Mouse (Mus musculus) heart, adult 9 months (tissue): ENCODE measurements around the gene Utp14b.

ENCODE experiments used
- DNase-seq, 2 experiments: peaks; one replicate each; pipeline ENCODE4 v3.0.0; 2022; ENCODE audit warnings: low spot score in 2 of 2

Gene Utp14b

DNA sequence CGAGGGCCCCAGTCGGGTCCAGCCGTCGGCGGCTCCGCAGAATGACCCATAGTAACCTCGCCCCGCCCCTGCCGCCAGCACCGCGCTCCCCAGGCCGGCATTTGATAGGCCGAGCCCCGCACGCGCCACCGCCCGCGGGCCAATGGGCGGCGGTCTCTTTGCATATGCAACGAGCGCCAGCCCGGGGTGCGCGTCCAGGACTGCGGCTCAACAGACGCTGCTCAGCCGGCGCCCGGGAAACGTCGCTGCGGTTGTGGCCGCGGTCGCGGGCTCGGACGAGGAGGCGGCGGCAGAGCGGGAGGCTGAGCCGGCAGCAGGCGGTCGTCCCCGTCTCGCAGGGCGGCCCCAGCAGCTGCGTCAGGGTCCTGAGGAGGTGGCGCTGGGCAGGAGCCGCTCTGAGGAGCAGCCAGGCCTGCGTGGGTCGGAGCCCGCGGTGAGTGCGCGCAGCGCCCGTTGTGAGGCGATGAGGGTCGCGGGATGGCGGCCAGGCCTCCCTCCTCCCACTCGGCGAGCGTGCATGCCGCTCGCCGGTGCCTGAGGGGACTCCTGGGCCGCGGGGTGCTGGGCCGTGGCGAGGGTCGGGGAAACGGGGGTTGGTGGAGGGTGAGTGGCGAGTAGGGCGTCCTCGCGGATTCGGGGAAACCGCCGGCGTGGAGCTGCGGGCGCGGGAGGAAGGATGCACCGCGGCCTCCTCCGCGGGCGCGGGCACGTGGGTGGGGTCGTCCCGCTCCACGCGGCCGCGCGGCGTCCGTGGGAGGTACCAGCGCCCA lies at the start of gene Utp14b, which contains the start of gene Acsl3:
Gene Utp14b, plus strand, starts transcription at position 368 of the 770 bp plus-strand sequence.
Gene Acsl3, plus strand, starts transcription at position 155 of the 770 bp plus-strand sequence.
- peak; percentile 97 for DNase-seq

DNA sequence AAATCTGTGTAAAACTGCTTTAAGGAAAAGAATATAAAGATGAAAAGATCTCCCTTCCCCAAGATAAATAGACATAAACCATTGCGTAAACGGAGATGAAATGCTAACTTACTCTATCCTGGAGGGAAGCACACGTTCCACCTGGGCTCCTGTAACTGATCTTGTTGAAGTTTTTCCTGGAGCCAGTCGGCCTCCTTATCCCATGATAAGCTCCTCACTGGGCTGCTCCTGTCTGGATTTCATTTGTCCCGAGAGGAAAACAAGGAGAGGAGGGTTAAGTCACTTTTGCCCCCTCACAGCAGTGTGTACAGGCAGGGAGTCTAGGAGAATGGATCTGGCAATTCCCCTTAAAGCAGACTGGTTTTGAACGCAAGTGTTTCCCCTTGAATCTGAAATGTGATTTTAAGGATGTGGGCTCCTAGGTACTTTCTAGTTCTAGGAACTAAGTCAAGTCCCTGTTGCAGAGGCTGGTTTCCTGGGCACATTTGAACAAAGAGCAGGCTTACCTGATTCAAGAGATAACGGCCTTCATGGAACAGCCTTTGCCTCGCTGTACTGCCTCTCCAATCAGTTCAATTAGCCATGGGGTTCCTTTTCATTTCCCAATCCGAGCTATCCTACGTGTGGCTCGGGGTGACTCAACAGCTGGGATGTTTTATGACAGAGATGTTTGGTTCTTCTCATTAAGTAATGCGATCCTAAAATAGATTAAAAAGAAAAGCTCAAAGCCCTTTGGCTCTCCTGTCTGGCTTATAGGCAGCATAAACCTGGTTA lies 48.5 kb upstream of the Utp14b start:
- DNase-seq, result no peak

DNA sequence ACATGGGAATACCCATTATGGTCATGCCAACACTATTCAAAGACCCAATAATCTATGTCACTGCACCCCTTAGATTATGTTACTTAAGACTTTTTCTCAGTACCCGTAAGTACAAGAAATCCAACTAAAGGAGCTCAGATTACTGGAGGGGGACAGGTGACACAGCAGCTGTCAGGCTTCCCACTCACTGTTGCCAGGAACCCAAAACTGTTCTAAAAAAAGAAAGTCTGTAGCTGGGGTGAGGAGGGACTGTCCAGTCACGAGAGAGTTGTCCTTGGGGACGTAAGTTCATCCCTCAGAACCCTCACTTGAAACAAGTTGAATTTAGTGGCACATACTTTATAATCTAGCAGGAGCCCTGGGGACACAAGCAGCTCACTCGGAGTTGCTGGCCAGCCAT lies 46.8 kb upstream of the Utp14b start:
- DNase-seq, result peak in 1 of 2 experiments; percentile 4

DNA sequence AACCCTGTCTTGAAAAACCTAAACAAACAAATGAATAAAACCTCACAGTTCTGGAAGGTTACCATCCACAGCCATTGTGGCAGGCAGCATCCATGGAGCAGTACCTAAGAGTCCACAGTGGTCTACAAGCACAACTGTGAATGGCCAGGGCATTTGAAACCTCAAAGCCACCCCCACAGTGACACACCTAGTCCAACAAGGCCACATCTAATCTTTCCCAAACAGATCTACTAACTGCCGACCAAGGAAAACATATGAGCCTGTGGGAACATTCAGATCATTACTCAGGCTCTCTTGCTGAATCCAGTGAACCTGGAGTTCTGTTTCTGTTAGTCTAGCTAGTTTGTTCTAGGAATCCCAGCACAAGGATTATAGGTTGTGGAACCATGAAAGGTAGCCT lies 44.9 kb upstream of the Utp14b start:
- no peak for DNase-seq

DNA sequence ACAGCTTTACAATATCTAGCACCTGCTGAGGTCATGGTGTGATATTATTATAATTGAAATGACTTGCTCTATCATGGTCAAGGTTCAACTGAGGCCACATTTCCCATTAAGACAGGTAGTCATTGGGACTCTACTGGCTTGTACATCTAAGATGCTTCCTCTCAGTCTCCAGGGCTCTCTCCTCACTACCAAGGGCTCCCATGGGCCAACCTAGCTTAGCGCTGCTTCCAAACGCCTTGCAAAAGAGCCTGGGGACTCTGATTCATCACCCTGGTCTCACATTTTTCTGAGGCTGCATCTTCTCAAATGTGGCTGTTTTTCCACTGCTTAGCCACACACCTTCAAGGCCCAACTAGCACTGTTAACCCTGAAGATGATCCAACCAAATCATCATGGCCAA lies 33.5 kb upstream of the Utp14b start:
- DNase-seq, result no peak

DNA sequence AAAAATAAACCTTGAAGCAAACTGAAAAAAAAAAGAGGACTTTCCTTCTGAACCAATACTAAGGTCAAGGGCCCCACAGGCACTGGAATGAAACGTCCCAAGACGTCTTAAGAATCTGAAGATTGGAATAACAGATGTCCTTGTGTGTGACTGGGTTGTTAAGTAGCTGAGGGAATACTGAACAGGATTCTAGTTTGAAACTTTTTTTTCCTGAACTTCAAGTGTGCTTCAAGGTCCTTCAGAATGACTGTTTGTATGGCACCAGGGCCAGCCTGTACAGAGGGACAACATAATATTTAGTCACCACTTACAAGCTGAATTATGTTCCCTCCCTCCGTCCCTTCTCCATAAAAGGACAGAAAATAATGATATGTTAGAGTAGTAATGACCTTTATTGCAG lies 23.4 kb upstream of the Utp14b start:
- no peak for DNase-seq

DNA sequence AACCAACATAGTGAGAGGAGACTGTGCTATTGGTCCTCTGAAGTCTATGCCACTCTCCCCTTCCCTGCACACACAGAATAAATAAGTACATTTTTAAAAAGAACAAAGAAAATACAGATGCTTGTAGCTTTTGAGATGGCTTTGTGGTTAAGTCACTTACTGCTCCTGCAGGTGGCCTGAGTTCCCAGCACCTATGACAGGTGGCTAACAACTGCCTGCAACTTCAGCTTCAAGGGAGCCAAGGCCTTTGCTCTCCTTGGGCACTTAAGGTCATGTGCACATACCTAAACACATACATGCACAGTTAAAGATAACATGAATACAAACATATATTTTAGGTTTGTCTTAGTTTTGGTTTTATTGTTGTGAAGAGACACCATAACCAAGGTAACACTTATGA lies 17.0 kb upstream of the Utp14b start:
- DNase-seq, result no peak

DNA sequence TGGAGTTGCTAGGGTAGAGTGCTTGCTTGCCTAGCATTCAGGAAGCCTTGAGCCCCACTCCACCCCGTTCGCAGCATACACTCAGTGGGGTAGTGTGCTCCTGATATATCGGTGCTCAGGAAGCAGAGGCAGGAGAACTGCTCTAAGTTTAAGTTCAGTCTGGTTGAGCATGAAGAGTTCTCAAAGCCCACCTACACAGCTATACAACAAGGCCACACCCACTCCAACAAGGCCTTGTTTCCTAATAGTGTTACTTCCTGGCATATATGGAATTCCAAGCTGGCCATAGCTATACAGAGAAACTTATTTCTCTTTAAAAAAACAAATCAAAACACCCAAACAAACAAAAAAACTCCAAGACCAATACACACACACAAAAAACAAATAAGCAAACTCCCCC lies 16.0 kb upstream of the Utp14b start:
- no peak for DNase-seq

DNA sequence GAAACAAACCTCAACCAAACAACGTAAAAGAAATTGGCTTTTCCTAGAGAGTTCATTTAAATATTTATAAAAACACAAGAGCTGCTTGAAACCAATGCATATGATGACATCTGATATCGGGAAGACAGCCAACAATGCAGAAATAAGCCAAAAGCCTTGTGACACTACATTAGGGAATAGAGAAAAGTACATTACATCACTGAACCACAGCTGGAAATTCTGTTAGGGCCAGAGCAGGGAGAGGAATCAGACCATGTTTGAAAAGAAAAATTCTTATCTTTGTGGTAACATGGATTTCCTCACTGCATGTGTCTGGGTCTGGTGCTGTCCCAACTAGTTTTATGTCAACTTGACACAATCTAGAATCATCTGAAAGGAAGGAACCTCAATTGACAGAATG lies 15.6 kb upstream of the Utp14b start:
- DNase-seq, result no peak

DNA sequence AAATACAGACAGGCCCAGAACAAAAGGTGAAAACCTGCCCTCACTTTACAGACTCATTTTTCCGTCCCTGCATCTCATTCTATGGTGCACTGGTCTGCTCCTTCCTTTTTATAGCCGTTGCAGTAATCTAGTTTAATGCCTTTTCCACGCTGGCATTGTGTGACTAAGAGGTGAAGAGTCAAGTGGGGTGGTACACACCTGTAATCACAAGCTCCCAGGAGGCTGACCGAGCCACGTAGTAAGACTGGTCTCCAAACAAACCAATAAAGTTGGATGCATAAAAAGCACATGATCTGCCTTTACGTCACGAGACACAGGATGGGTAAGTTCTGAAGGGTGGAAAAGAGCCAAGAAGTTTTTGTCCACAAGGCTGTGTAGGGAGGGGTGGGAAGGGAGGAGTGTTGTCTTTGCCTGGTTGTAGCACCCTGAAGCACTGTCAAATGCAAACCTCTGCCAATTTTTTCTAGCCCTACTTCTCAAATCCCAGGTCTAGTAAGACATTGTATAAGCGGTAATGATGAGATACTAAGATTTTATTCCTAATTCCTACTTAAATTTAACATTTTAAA lies 10.4 kb upstream of the Utp14b start:
- DNase-seq, result no peak

DNA sequence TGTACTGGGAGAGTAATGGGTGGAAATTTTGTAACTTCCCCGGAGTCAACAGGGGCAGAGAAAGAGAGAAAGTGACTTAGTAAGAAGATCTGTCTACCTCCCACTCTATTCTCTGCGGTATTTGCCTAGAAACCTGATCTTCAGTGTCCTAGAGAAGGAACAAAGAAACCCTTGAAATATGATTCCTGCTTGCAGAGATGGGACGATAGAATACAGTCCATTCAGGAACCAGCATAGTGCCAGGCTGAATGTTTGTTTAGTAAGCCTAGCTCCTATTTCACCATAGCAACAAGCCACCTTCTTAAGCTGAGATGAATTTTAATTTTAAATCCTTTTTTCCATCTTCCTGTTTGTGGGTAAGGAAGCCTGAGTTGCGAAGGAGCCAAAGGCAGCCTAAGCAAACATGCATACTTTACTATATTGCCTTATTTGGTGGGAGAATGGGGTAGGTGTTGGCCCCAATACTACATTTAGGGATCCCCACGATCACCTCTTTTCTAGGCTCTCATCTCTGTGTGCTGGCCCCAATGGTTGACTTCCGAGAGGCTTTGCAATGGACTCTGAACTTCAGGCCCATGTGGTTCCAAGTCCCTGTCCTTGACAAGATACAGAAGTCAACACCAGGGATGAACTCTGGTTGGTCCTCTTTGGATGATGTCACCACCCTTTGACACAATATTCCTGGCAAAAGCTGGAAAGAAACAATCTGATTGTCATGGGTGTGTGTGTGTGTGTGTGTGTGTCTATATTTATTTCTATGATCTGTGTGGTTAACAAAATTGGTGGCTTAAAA lies 8.4 kb upstream of the Utp14b start:
- DNase-seq, result no peak

DNA sequence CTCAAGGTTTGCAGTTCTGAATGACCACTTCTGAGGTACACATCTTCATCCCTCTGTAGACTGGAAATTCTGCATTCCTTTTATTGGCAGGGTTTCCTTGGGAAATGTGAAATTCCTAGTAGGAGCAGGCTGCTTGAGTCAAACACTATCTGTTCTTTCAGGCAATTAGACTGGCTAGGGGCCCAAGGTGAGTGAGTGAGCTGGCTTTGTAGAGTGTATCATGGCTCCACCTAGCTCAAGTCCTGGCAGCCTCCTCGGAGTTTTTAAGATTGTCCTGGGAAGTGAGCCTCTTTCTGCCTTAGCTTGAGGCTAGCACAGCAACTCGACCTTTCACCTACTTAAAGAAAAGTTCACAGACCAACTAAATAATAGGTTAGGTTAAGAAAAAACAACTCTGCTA lies 1.4 kb upstream of the Utp14b start:
- no peak for DNase-seq

DNA sequence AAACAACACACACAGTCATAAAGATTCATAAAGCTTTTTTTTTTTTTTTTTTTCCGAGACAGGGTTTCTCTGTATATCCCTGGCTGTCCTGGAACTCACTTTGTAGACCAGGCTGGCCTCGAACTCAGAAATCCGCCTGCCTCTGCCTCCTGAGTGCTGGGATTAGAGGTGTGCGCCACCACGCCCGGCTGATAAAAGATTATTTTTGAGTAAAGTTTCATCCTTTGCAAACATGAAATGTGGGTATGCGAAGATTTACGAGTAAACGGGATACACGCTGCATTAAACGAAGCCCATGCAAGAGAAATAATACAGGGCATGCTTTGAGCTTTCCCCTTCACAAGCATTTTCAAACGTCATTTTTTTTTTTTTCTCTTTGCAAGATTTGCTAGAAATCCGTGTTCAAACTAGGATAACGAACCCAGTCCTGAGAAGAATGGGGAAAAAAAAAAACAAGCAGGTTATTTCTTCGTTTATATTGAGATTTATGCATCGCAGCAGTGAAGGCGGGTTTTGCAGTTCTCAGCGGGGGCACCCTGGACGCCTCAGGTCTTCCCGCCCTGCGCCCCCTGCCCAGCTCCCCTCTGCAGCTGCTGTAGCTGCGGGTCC lies 713 bp upstream of the Utp14b start:
- no peak for DNase-seq

DNA sequence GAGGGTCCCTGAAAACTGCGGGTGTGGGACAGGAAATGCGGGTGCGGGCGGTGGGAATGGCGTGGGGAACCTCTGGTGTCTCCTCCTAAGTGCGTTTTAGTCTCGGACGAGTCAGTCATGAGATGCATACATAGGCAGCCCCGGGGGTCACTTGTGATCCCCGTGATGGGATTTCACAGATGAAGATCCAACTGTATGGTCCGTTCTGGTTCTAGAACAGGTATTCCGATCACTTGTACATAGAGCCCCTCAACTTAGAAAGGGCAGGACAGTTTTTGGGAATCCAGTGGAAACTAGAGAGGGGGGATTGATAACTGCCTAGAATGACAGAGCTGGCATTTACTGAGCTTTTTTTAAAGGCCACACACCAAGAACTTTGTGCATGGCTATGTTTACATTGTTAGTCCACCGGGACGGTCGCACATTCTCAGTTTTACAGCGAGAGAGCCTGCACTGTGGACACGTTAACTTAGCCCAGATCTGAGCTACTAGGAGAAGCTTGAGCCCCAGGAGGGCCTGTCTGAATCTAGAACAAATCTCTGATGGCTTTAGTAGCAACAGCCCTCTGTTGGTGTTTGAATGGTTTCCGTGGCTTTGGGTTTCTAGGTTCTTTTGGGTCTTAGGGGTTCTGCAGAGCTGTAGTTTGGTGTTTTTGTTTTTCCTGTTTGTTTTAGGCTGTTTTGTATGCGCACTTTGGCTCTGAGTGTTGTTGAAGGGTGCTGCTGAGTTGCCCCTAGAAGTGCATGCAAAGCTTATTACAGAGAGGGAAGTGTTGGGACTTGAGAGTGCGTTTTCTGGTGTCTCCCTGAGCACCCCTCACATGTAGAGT lies 817 bp downstream of the Utp14b start:
- DNase-seq, result no peak

DNA sequence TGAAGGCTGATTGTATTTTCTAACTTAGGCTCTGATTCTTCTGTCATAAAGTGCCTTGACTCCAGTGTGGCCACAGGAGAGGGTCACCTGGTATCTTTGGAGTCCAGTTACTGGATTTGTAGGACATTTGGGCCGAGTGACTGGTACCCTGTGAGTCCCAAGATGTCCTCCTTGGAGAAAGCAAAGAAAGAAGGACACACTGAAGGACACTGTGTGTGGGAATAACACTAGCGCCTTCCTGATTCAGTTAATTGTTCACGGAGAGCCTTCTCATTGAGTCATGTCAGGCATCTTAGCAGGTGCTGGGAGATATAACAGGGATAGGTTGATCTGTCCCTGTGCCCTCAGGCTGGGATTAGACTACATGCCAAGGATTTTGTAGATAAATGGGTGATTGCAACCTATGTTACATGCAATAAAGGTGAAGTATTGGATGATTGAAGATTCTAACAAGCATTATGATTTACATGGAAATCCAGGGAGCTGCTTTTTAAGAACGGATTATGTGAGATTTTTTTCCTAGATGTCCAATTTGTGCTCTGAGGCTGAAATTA lies 1.5 kb downstream of the Utp14b start:
- DNase-seq, result no peak

DNA sequence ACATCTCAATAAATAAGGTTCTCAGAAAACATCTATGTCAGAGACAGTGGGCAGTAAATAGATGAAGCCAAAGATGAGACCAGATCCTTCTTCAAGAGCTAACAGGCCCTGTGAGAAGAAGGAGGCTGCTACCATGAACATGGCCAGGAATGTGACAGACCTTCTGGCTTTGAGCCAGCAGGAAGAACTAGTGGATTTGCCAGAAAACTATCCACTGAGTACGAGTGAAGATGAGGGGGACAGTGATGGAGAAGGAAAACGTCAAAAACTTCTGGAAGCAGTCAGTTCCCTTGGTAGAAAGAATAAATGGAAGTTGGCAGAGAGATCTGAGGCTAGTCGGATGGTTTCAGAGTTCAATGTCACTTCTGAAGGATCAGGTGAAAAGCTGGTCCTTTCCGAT lies 6.5 kb downstream of the Utp14b start:
- no peak for DNase-seq

DNA sequence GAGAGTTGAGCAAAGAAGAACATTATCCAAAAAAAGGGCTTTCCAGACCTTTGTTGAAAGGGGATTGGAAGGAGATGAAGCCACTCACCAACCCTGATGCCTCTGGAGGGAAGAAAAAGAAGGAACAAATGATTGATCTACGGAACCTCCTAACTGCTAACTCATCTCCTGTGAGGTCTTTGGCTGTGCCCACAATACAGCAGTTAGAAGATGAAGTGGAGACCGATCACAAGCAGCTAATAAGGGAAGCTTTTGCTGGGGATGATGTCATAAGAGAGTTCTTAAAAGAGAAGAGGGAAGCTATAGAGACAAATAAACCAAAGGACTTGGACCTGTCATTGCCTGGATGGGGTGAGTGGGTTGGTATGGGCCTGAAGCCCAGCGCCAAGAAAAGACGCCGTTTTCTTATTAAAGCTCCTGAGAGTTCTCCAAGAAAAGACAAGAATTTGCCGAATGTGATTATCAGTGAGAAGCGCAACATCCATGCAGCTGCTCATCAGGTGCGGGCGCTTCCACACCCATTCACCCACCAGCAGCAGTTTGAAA lies 8.2 kb downstream of the Utp14b start:
- peak in 1 of 2 experiments; percentile 16 for DNase-seq

DNA sequence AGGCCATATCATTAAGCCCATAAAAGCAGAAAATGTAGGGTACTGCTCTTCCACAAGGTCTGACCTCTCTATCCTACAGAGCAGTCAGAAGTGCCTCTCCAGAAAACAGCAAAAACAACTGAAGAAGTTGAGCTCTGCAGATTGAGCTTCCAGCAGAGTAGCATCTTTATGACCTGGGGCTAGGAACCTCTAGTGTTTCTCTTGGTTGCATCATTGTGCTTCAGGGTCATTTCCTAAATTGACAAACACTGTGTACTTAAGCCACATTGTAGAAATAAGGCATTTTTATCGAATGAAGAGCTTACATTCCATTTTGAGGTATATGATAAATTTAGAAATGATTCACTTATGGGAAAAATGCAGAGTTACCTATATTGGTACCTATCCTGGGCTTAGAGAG lies 8.7 kb downstream of the Utp14b start:
- no peak for DNase-seq

DNA sequence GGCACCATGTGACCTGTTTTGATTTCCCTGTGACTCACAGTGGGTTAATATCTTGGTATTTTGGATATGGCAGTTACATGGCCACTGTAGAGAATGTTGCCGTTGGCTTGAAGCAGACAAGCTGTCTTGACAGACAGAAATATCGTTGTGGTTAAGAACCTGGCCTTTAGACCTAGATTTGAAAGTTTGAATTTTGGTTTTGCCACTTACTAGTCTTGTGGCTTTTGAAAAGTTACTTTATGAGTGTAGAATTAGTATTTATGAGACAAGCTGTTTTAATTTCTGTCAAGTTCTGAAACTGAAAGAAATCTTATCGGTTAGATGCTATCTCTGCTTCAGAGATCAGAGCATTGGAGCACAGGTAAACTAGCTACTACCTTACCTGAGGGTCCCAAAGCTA lies 24.5 kb downstream of the Utp14b start:
- no peak for DNase-seq

DNA sequence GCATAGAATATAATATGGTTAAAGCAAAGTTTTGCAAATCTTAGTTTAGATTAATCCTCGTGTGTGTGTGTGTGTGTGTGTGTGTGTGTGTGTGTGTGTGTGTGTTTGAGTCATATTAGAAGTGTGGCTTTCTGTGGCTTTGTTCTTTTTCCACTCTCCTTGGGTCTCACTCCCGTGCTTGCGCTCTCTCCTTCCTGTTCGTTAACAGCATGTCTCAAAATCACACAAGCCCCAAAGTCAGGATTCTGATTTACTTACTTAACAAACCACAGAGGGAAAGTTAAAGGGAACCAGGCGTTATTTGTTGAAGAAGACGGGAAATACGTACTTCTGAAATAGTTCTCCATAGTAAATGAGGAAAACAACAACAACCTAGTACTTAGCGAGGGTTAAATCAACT lies 26.3 kb downstream of the Utp14b start:
- no peak for DNase-seq
